Mouse (Mus musculus) ES-Bruce4 (cell line): ENCODE results near the gene Olfr633.

Source experiments
- CTCF ChIP-seq: IDR thresholded peaks from one replicate; pipeline ENCODE4 v1.8.1; 2011; ENCODE audit warnings: low read depth, low read length
- EP300 ChIP-seq: IDR thresholded peaks from 2 replicates; pipeline ENCODE4 v1.6.1; 2011; ENCODE audit warnings: low read depth, low read length; ENCODE audit not compliant: insufficient read depth
- POLR2A ChIP-seq: IDR thresholded peaks from one replicate; pipeline ENCODE4 v1.8.1; 2011; ENCODE audit warnings: low read length; ENCODE audit not compliant: insufficient read depth

- TF ChIP-seq POLR2A (no peak), CTCF (no peak), EP300 (no peak)
Observed at GRCm38 (mm10) chr7:103910047-103910446, 34.2 kb upstream of the Olfr633 start.
